Mouse (Mus musculus) large intestine, adult 2 months (tissue): ENCODE results near the gene Nipal3. TPM values are rescaled to one million over a fixed set of nuclear protein-coding genes. Genes with fewer than 3 reads are reported as not detected.

Experiments
- DNase-seq: peaks from one replicate; pipeline ENCODE4 v3.0.0-alpha.2; 2012; ENCODE audit warnings: low read depth, low spot score
- WGBS: fragments of 180-500 bp; shearing (Covaris S2); methylation state at CpG from one replicate; pipeline ENCODE4 v1.1.7; 2018; 5-methylcytosine and 5-hydroxymethylcytosine counted together
- polyA plus RNA-seq: library from polyadenylated mRNA; depleted of rRNA; stranded (reverse); fragments of >200 nt; gene quantifications from 2 replicates; pipeline ENCODE4 v1.2.3, GENCODE M21; 2012

The Nipal3 gene
- polyA plus RNA-seq, 1 experiment = 25.5 TPM

GRCm38 (mm10) chr4:135508419-135509039 is 13.7 kb upstream of the Nipal3 start:
- DNase-seq = peak; percentile 85

DNA sequence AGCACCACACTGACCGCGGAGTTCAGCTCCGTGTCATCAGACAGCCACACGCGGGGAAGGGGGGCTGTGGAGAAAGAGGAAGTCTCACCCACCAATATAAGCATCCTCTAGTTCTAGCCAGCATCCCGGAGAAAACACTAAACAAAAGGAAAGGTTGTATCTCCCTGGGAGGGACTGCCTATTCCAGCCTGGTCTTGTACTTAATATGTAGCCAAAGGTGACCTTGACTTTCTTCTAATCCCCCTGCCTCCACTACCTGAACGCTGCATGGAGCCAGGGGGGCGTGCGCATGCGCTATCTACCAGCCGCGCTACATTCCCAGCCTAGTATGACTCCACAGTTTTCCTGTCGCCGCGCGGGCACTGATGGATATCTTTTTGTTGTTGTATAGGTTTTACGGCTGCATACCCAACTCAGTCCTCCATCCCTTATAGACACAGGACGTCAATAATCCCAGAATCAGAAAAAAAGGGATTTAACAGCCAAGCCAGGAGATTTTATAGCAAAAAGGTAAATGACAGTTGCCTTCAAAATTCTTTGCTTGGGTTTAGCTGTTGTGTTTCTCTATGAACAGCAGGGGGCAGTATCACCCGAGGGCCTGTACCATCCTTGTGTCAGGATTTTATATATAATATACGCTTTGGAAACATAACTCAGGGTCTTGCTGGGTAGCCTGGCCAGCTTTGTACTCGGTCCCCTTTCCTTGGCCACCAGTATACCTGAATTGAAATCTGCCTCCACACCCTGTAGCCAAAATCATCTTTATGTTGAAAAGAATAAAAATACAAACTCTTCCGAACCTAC is 12.9 kb upstream of the Nipal3 start:
- 13% methylated on average over 22 of the region's 22 CpGs for whole genome bisulfite sequencing
- DNase-seq = no peak

More at GRCm38 (mm10) chr4:135508419-135509039, 13.7 kb upstream of the Nipal3 start:
- WGBS = 17% methylated on average over 13 of the region's 13 CpGs

DNA sequence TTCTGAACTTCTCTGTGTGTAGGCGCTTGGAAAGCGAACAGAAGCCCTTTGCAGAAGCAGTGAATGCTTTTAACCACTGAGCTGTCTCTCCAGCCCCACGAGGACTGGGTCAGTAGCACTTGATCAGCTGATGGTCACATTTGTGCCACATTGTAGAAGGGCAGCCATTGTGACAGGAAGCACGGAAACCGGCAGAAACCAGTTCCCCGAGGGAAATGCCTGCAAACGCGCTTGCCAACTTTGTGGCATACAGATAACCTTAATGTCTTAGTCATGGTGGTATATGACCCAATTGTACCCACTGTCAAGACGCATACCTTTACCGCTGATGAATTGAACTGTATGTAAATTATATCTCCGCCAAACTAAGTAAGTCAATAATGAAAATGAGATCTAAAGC is 11.0 kb upstream of the Nipal3 start:
- WGBS = 55% methylated on average over 11 of the region's 11 CpGs
- no peak for DNase-seq

- WGBS = 68% methylated on average over 4 of the region's 4 CpGs
- DNase-seq = no peak
These were observed 6.7 kb upstream of the Nipal3 start for GRCm38 (mm10) chr4:135501587-135501986.

DNA sequence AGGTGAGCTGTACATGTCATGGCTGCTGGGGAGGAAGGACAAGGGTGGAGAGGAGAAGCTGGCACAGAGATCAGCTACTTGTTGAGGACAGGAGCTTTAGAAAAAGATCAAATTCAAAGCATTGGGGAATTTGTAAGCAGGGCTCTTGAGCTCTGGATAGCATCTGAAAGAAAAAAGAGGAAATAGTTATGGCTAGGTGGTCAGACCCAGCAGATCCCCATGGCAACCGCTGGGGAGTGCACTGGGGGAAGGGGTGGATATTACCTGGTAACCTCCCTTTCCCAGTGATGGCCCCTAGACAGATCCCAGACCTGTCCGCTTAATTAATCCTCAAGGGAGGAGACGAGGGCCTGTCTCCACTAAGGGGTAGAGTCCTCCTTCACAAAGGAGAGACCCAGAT is 5.0 kb upstream of the Nipal3 start:
- WGBS = 76% methylated on average over 3 of the region's 3 CpGs
- no peak for DNase-seq

DNA sequence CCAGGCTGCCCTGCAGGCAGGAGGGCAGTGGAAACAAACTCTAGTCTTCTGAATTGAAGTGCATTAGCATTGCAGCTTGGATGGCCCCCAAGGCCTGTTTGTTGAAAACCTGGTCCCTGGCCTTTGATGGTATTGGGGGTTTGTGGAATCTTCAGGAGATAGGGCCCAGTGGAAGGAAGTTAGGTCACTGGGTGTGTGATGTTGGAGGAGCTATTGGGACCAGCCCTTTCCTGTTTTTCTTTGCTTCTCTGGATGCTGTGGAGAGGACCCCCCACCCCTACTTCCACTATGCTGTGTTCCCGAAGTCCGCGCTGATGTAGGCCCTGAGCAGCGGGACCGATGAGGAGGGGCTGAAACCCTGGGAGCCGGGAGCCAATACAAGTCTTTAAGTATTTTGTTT is 3.3 kb upstream of the Nipal3 start:
- no peak for DNase-seq
- 88% methylated on average over 6 of the region's 6 CpGs for WGBS

- DNase-seq = no peak
- whole genome bisulfite sequencing = 32% methylated on average over 18 of the region's 18 CpGs
These were observed 972 bp upstream of the Nipal3 start for GRCm38 (mm10) chr4:135495810-135496209.

DNA sequence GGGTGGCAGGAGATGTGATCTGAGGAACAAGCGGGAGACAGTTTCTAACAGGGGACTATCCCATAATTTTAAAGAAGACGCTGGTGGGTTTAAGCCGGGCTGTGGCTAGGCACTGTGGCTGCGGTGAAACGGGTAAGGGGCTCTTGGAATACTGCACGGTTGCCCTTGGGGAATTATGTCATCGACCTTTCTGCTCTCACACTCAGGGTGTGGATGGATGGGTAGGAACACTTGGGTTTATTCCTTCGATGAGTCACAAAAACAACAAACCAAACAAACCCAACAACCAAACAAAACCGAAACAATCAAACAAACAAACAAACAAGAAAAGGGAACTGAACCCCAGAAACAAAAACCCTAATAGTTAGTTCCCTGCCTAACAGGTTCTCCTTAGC is 556 bp upstream of the Nipal3 start:
- no peak for DNase-seq
- WGBS = 14% methylated on average over 9 of the region's 9 CpGs

- no peak for DNase-seq
- WGBS = under 1% methylated on average over 33 of the region's 33 CpGs
These were observed 932 bp downstream of the Nipal3 start for GRCm38 (mm10) chr4:135493691-135494520.

DNA sequence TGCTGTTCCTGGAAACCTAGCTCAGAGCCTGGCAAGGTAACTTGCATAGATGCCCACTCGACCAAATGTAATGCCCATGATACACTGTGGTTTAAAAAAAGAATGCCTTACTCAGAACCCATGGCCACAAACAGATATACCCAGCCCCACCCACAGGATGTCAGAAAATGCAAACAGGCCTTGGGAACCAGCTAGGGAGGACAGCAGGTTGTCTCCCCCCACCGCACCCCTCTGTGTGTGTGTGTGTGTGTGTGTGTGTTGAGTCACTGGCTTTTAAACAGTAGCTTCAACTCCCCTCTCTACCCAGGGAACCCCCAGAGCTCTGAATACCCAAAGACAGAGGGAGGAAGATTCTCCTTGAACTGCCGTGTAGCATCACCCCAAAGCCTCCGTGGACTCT is 1.6 kb downstream of the Nipal3 start:
- DNase-seq = no peak
- WGBS = 11% methylated on average over 4 of the region's 4 CpGs

GRCm38 (mm10) chr4:135489256-135489655 is 5.6 kb downstream of the Nipal3 start:
- WGBS = 96% methylated on average over 7 of the region's 7 CpGs

GRCm38 (mm10) chr4:135486352-135486751 is 8.5 kb downstream of the Nipal3 start:
- peak; percentile 76 for DNase-seq

More at GRCm38 (mm10) chr4:135489256-135489655, 5.6 kb downstream of the Nipal3 start:
- DNase-seq = no peak

DNA sequence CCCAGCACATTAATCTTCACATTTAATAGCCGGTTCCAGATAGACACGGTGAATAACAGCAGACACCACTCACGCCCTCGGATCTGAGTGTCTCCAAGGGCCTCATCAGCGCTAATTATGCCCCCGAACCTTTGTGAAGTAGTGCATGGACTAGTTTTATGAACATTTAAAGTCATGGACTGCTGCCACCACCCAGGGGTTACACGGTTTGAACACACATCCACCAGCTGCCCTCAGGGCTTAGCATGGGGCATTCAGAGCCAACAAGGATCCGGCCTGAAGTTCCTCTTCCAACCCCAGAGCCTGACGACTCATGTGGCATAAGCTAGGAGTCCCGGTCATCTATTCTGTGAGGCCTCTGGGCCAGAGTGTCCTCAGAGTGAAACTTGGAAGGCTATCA is 9.8 kb downstream of the Nipal3 start:
- 31% methylated on average over 10 of the region's 10 CpGs for WGBS
- DNase-seq = no peak

More at GRCm38 (mm10) chr4:135486352-135486751, 8.5 kb downstream of the Nipal3 start:
- 49% methylated on average over 11 of the region's 11 CpGs for WGBS

DNA sequence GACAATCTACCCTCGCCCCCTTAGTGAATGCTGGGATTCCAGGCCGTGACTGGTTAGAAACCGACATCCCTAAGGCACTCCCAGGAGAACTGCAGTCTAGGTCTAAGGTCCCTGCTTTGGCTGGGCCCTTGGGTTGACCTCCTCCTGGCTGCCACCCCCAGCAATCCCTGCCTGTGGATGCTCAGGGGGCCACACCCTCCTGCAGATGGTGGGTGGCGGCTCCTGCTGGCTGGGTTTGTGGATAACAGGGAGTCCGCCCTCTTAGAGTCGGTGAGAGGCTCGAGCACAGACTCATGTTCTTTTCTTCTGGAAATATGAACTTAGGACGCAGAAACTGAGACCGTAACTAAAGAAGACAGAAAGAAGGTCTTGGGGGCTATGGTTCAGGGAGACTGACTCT is 14.5 kb downstream of the Nipal3 start:
- DNase-seq = no peak
- WGBS = 73% methylated on average over 9 of the region's 9 CpGs

- WGBS = 84% methylated on average over 10 of the region's 10 CpGs
- no peak for DNase-seq
These were observed 17.0 kb downstream of the Nipal3 start for GRCm38 (mm10) chr4:135477851-135478250.

- 96% methylated on average over 11 of the region's 11 CpGs for WGBS
- no peak for DNase-seq
These were observed 31.4 kb downstream of the Nipal3 start for GRCm38 (mm10) chr4:135463406-135463805.

DNA sequence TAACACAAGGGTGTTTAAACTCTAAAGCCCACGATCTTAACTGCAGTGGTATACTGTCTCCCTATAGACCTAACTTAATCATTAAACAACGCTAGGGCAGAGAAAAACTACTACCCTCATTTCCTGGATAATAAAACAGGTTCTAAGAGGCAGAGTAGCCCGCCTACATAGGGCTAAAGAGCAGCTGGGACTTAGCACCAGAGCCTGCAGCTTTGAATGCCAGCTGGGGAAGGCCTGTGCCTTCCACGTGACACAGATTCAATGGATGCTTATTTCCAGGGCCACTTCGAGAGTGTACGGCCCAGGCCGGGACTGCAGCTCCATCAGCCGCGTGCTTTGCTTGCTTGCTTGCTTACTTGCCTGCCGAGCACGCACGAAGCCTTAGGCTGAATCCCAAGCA is 41.3 kb downstream of the Nipal3 start:
- DNase-seq = peak; percentile 68

GRCm38 (mm10) chr4:135453164-135453563 is 41.7 kb downstream of the Nipal3 start:
- no peak for DNase-seq
- 26% methylated on average over 6 of the region's 6 CpGs for WGBS

More for the DNA sequence above, 41.3 kb downstream of the Nipal3 start:
- WGBS = 19% methylated on average over 12 of the region's 12 CpGs

DNA sequence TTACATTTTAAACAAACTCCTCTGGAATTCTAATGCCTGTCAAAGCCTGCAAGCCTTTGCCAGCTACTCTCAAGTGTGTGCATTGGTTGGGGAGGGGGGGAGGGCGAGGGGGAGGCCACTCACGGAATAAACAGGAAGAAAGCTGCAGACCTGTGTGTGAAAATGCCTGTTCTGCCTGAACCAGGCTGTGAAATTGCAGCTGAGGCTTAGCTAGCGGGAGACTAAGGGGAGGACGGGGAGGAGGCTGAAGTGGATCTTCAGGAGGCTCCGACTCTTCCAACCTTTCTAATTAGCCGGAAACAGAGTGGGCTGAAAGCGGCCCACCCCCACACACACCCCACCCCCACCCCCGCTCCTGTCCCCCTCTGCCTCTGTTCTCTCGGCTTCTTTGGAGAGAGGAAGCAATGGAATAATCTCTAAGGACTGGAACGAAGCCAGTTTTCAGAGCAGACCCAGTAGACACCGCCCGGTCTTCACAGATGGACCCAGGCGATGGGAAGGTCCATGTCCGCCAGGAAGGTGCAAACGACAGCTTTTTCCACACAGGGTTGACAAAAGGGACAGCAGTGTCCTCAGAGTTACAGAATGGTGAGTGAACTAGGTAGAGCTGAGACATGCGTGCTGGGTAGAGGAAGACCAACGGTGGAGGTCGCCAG is 43.4 kb downstream of the Nipal3 start:
- no peak for DNase-seq
- WGBS = 67% methylated on average over 18 of the region's 18 CpGs

DNA sequence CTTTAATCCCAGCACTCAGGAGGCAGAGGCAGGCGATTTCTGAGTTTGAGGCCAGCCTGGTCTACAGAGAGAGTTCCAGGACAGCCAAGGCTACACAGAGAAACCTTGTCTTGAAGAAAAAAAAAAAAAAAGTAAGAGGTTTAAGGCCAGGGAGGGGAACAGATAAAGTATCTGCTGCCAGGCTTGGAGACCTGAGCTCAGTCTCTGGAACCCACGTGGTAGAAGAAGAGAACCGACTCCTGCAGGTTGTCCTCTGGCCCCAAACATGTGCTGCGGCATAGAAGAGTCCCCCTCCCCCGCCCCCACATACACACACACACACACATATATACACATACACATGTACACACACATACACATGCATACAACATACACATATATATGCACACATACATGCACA is 52.4 kb downstream of the Nipal3 start:
- WGBS = 60% methylated on average over 5 of the region's 5 CpGs
- no peak for DNase-seq
